Mouse (Mus musculus) right cerebral cortex, adult 18-20 months (tissue): Measurements from ENCODE around the gene Ccdc6.

Source experiments
- DNase-seq: peaks from one replicate; pipeline ENCODE4 v3.0.0; 2022; ENCODE audit warnings: mixed read lengths

Gene Ccdc6

GRCm38 (mm10) chr10:70133188-70133587, 36.3 kb downstream of the Ccdc6 start:
- peak; percentile 46 for DNase-seq

- no peak for DNase-seq
Measured at GRCm38 (mm10) chr10:70135680-70136079, 38.8 kb downstream of the Ccdc6 start.

- DNase-seq, result no peak
Measured at GRCm38 (mm10) chr10:70137652-70138051, 40.7 kb downstream of the Ccdc6 start.

- DNase-seq, result no peak
Measured at GRCm38 (mm10) chr10:70138150-70138549, 41.2 kb downstream of the Ccdc6 start.

- no peak for DNase-seq
Measured at GRCm38 (mm10) chr10:70139368-70139767, 42.4 kb downstream of the Ccdc6 start.

- no peak for DNase-seq
Measured at GRCm38 (mm10) chr10:70140414-70140813, 43.5 kb downstream of the Ccdc6 start.

GRCm38 (mm10) chr10:70142623-70143022, 45.7 kb downstream of the Ccdc6 start:
- DNase-seq, result peak; percentile 51

- no peak for DNase-seq
Measured at GRCm38 (mm10) chr10:70144004-70144557, 47.2 kb downstream of the Ccdc6 start.

GRCm38 (mm10) chr10:70145873-70146272, 49.0 kb downstream of the Ccdc6 start:
- no peak for DNase-seq

- no peak for DNase-seq
Measured at GRCm38 (mm10) chr10:70149093-70149492, 52.2 kb downstream of the Ccdc6 start.

- DNase-seq, result no peak
Measured at GRCm38 (mm10) chr10:70150301-70150700, 53.4 kb downstream of the Ccdc6 start.

- no peak for DNase-seq
Measured at GRCm38 (mm10) chr10:70151171-70151570, 54.2 kb downstream of the Ccdc6 start.

GRCm38 (mm10) chr10:70152190-70152743, 55.3 kb downstream of the Ccdc6 start:
- DNase-seq, result no peak

- DNase-seq, result peak; percentile 68
Measured at GRCm38 (mm10) chr10:70153810-70154209, 56.9 kb downstream of the Ccdc6 start.

GRCm38 (mm10) chr10:70156431-70157165, 59.7 kb downstream of the Ccdc6 start:
- no peak for DNase-seq

- peak; percentile 30 for DNase-seq
Measured at GRCm38 (mm10) chr10:70159651-70160320, 62.9 kb downstream of the Ccdc6 start.

GRCm38 (mm10) chr10:70160811-70161210, 63.9 kb downstream of the Ccdc6 start:
- no peak for DNase-seq

GRCm38 (mm10) chr10:70161504-70161903, 64.6 kb downstream of the Ccdc6 start:
- no peak for DNase-seq

GRCm38 (mm10) chr10:70163681-70164080, 66.8 kb downstream of the Ccdc6 start:
- DNase-seq, result no peak

- peak; percentile 71 for DNase-seq
Measured at GRCm38 (mm10) chr10:70165877-70166276, 69.0 kb downstream of the Ccdc6 start.

GRCm38 (mm10) chr10:70166427-70166826, 69.5 kb downstream of the Ccdc6 start:
- DNase-seq, result no peak

- DNase-seq, result no peak
Measured at GRCm38 (mm10) chr10:70167625-70168024, 70.7 kb downstream of the Ccdc6 start.

- DNase-seq, result peak; percentile 36
Measured at GRCm38 (mm10) chr10:70168396-70168795, 71.5 kb downstream of the Ccdc6 start.

GRCm38 (mm10) chr10:70169044-70169443, 72.1 kb downstream of the Ccdc6 start:
- peak; percentile 75 for DNase-seq
